Mouse (Mus musculus) MEL (cell line): ENCODE measurements around the gene Olfr558. TPM values are rescaled to one million over a fixed set of nuclear protein-coding genes. Genes with fewer than 3 reads are reported as not detected.

Experiments used
- DNase-seq: peaks from one replicate; pipeline ENCODE4 v3.0.0; 2011; ENCODE audit warnings: low read depth, low spot score
- H3K27ac ChIP-seq: 2 replicates; pipeline ENCODE4 v1.5.1; 2012; ENCODE audit warnings: low read depth, mild to moderate bottlenecking, control low read depth, low read length, moderate library complexity; ENCODE audit not compliant: control insufficient read depth
- H3K27me3 ChIP-seq, 2 experiments: fragments of 150-350 bp in 1 of 2; sonication (generic) in 1 of 2; 2 replicates each; pipeline ENCODE4 v1.6.1; 2012; ENCODE audit warnings: low read length in 2 of 2, mild to moderate bottlenecking in 2 of 2, improper control_type of control experiment in 1 of 2, moderate library complexity in 1 of 2; ENCODE audit not compliant: insufficient read depth in 2 of 2, control insufficient read depth in 1 of 2
- H3K36me3 ChIP-seq, 2 experiments: 2 replicates each; pipeline ENCODE4 v1.6.1; 2012 to 2014; ENCODE audit warnings: low read length in 2 of 2, improper control_type of control experiment in 1 of 2, inconsistent platforms in 1 of 2, mild to moderate bottlenecking in 1 of 2; ENCODE audit not compliant: insufficient read depth in 2 of 2, control insufficient read depth in 1 of 2
- H3K4me1 ChIP-seq, 2 experiments: fragments of 150-350 bp in 1 of 2; sonication (generic) in 1 of 2; 2 replicates each; pipeline ENCODE4 v1.6.1; 2012; ENCODE audit warnings: low read length in 2 of 2, improper control_type of control experiment in 1 of 2, mild to moderate bottlenecking in 1 of 2; ENCODE audit not compliant: insufficient read depth in 2 of 2, control insufficient read depth in 1 of 2
- H3K4me3 ChIP-seq, 2 experiments: fragments of 150-350 bp in 1 of 2; sonication (generic) in 1 of 2; 2 replicates each; pipeline ENCODE4 v1.5.1; 2012; ENCODE audit warnings: low read depth in 2 of 2, low read length in 2 of 2, mild to moderate bottlenecking in 2 of 2, moderate library complexity in 2 of 2, control low read depth in 1 of 2, improper control_type of control experiment in 1 of 2; ENCODE audit not compliant: control insufficient read depth in 1 of 2, insufficient read depth in 1 of 2
- H3K79me2 ChIP-seq: 2 replicates; pipeline ENCODE4 v1.6.1; 2012; ENCODE audit warnings: mild to moderate bottlenecking, low read length, moderate library complexity; ENCODE audit not compliant: control insufficient read depth, poor library complexity, insufficient read depth
- H3K9ac ChIP-seq: 2 replicates; pipeline ENCODE4 v1.6.1; 2012; ENCODE audit warnings: low read depth, mild to moderate bottlenecking, control low read depth, low read length, moderate library complexity; ENCODE audit not compliant: control insufficient read depth, poor library complexity, severe bottlenecking
- H3K9me3 ChIP-seq: fragments of 150-350 bp; sonication (generic); replicated peaks from 2 replicates; pipeline ENCODE4 v1.6.1; 2012; ENCODE audit warnings: mild to moderate bottlenecking, low read length, improper control_type of control experiment, moderate library complexity; ENCODE audit not compliant: insufficient read depth
- BHLHE40 ChIP-seq: IDR thresholded peaks from 2 replicates; pipeline ENCODE4 v1.6.1; 2012; ENCODE audit warnings: low read depth, mild to moderate bottlenecking, inconsistent platforms, low read length, improper control_type of control experiment, borderline replicate concordance
- E2F4 ChIP-seq: IDR thresholded peaks from 2 replicates; pipeline ENCODE4 v1.6.1; 2011; ENCODE audit warnings: low read depth, low read length, improper control_type of control experiment, borderline replicate concordance
- ELF1 ChIP-seq: IDR thresholded peaks from 2 replicates; pipeline ENCODE4 v1.6.1; 2014; ENCODE audit warnings: low read depth, mild to moderate bottlenecking, inconsistent platforms, low read length, improper control_type of control experiment, moderate library complexity
- EP300 ChIP-seq, 2 experiments: IDR thresholded peaks; 2 replicates each; pipeline ENCODE4 v1.6.1; 2011; ENCODE audit warnings: improper control_type of control experiment in 2 of 2, low read length in 2 of 2, low read depth in 1 of 2, mild to moderate bottlenecking in 1 of 2
- ETS1 ChIP-seq: IDR thresholded peaks from 2 replicates; pipeline ENCODE4 v1.6.1; 2012; ENCODE audit warnings: low read depth, mild to moderate bottlenecking, inconsistent platforms, low read length, improper control_type of control experiment, moderate library complexity
- GABPA ChIP-seq: IDR thresholded peaks from 2 replicates; pipeline ENCODE4 v1.6.1; 2012; ENCODE audit warnings: low read depth, mild to moderate bottlenecking, inconsistent platforms, low read length, improper control_type of control experiment, moderate library complexity
- HCFC1 ChIP-seq: IDR thresholded peaks from 2 replicates; pipeline ENCODE4 v1.6.1; 2012; ENCODE audit warnings: low read depth, mild to moderate bottlenecking, inconsistent platforms, low read length, improper control_type of control experiment, moderate library complexity
- KAT2A ChIP-seq: conservative IDR thresholded peaks from 2 replicates; pipeline ENCODE4 v1.6.1; 2012; ENCODE audit warnings: low read depth, low read length, improper control_type of control experiment, inconsistent platforms
- MEF2A ChIP-seq: IDR thresholded peaks from 2 replicates; pipeline ENCODE4 v1.6.1; 2014; ENCODE audit warnings: low read depth, mild to moderate bottlenecking, inconsistent platforms, low read length, improper control_type of control experiment; ENCODE audit not compliant: poor library complexity, insufficient replicate concordance, severe bottlenecking; ENCODE audit errors: extremely low read depth
- MYB ChIP-seq: IDR thresholded peaks from 2 replicates; pipeline ENCODE4 v1.6.1; 2011; ENCODE audit warnings: mild to moderate bottlenecking, low read depth, low read length, improper control_type of control experiment
- NELFE ChIP-seq: IDR thresholded peaks from 2 replicates; pipeline ENCODE4 v1.6.1; 2011; ENCODE audit warnings: low read depth, low read length, improper control_type of control experiment
- POLR2AphosphoS2 ChIP-seq: IDR thresholded peaks from 2 replicates; pipeline ENCODE4 v1.6.1; 2011; ENCODE audit warnings: low read length, improper control_type of control experiment
- POLR2AphosphoS5 ChIP-seq: IDR thresholded peaks from 2 replicates; pipeline ENCODE4 v1.6.1; 2012; ENCODE audit warnings: low read depth, borderline replicate concordance, mild to moderate bottlenecking, inconsistent platforms, low read length, moderate library complexity, mixed read lengths
- RAD21 ChIP-seq: IDR thresholded peaks from 2 replicates; pipeline ENCODE4 v1.6.1; 2011; ENCODE audit warnings: mild to moderate bottlenecking, low read depth, low read length, improper control_type of control experiment
- SIN3A ChIP-seq: IDR thresholded peaks from 2 replicates; pipeline ENCODE4 v1.6.1; 2012; ENCODE audit warnings: low read length, improper control_type of control experiment, inconsistent platforms
- SMC3 ChIP-seq: IDR thresholded peaks from 2 replicates; pipeline ENCODE4 v1.6.1; 2011; ENCODE audit warnings: low read depth, low read length, improper control_type of control experiment
- TAL1 ChIP-seq: IDR thresholded peaks from 2 replicates; pipeline ENCODE4 v1.6.1; 2012; ENCODE audit warnings: mild to moderate bottlenecking, inconsistent platforms, low read length, moderate library complexity, mixed read lengths
- UBTF ChIP-seq: IDR thresholded peaks from 2 replicates; pipeline ENCODE4 v1.6.1; 2012; ENCODE audit warnings: low read depth, mild to moderate bottlenecking, inconsistent platforms, low read length, improper control_type of control experiment, moderate library complexity, borderline replicate concordance; ENCODE audit not compliant: insufficient read depth
- ZC3H11A ChIP-seq: IDR thresholded peaks from 2 replicates; pipeline ENCODE4 v1.6.1; 2012; ENCODE audit warnings: low read depth, mild to moderate bottlenecking, inconsistent platforms, low read length, improper control_type of control experiment
- ZMIZ1 ChIP-seq: IDR thresholded peaks from 2 replicates; pipeline ENCODE4 v1.6.1; 2012; ENCODE audit warnings: low read depth, mild to moderate bottlenecking, inconsistent platforms, low read length, improper control_type of control experiment, moderate library complexity
- polyA plus RNA-seq, 2 experiments: library from polyadenylated mRNA; stranded (reverse) in 1 of 2; unstranded in 1 of 2; fragments of >175 nt in 1 of 2; fragments of >200 nt in 1 of 2; gene quantifications; 2 replicates each; pipeline versions ENCODE4 v1.2.1 to v1.2.4; 2012; ENCODE audit warnings: low replicate concordance in 2 of 2, low read depth in 1 of 2; ENCODE audit not compliant: insufficient read length in 2 of 2, insufficient read depth in 1 of 2, missing spikeins in 1 of 2
- total RNA-seq: library from RNA; depleted of rRNA; stranded (reverse); fragments of 300-350 nt; gene quantifications from 2 replicates; pipeline ENCODE4 v1.2.3, GENCODE M21; 2012

The Olfr558 gene
- total and polyA plus RNA-seq, 3 experiments, result not detected

DNA sequence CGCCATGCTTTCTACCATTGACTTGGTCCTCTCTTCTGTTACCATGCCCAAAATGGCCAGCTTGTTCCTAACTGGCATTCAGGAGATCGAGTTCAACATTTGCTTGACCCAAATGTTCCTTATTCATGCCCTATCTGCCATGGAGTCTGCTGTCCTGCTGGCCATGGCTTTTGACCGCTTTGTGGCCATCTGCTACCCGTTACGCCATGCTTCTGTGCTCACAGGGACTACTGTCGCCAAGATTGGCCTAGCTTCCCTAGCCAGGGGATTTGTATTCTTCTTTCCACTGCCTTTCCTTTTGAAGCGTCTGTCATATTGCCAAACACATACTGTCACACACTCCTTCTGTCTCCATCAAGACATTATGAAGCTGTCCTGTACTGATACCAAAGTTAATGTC, 3.6 kb upstream of the Olfr558 start:
- Histone ChIP-seq H3K9ac (no peak overlapping the region), H3K4me3 (no peak overlapping the region), H3K27ac (no peak overlapping the region), H3K9me3 (no peaks in the 10 kb centered on the region), H3K4me1 (no peaks in the 10 kb centered on the region), H3K79me2 (no peaks in the 10 kb centered on the region), H3K36me3 (no peaks in the 10 kb centered on the region), H3K27me3 (no peaks in the 10 kb centered on the region)
- no peak for DNase-seq
- no peak for TF ChIP-seq BHLHE40
- no peak for TF ChIP-seq UBTF
- no peak for TF ChIP-seq KAT2A
- TF ChIP-seq SIN3A, result no peak
- no peak for TF ChIP-seq GABPA
- no peak for TF ChIP-seq TAL1
- TF ChIP-seq EP300 (IDR thresholded peaks at IDR 0.05; ENCODE audit: low read depth in 1 of 2, low read length in 2 of 2), result no peak
- no peak for TF ChIP-seq POLR2AphosphoS2
- no peak for TF ChIP-seq NELFE
- no peak for TF ChIP-seq MYB
- no peak for TF ChIP-seq SMC3
- TF ChIP-seq E2F4, result no peak
- no peak for TF ChIP-seq HCFC1
- no peak for TF ChIP-seq ETS1
- TF ChIP-seq RAD21, result no peak

DNA sequence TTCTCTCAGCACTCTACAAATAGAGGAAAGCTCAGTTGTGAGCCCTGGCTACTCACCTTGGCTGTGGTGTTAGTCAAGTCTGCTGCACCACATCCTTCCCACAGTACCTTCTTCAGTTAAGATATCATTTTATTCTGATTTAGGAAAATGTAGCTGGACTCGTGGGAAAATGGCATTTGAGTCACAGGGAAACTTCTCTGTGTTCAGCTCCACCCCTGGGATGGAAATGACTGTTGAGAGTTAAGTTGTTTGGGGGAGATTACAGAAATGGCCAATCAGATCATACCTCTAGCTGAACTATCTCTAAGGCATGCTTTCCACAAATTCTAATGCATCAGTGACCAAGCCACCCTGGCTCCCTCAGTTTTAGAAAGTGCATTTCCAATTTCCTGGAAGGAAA, 17.0 kb downstream of the Olfr558 start, which contains the start of gene Olfr33:
TSS of gene Olfr33 (minus strand) at position 101 of the 400 bp plus-strand sequence.
- H3K27me3 ChIP-seq, result no peaks in the 10 kb centered on the region

More for the DNA sequence above, 17.0 kb downstream of the Olfr558 start, which contains the start of gene Olfr33:
- no peaks in the 10 kb centered on the region for H3K4me1 ChIP-seq
- H3K36me3 ChIP-seq, result no peaks in the 10 kb centered on the region
- no peaks in the 10 kb centered on the region for H3K79me2 ChIP-seq
- H3K9me3 ChIP-seq, result no peaks in the 10 kb centered on the region
- H3K27ac ChIP-seq, result no peak within 1 kb of the TSS
- DNase-seq, result no peak
- TF ChIP-seq ELF1 (no peak), MEF2A (no peak), ZMIZ1 (no peak), POLR2AphosphoS5 (no peak), ZC3H11A (no peak), KAT2A (no peak), BHLHE40 (no peak)
- H3K9ac ChIP-seq, result no peak within 1 kb of the TSS
- no peak within 1 kb of the TSS for H3K4me3 ChIP-seq
